Mouse (Mus musculus) retina, postnatal 7 days (tissue): Measurements from ENCODE around the gene Eid3.

Experiments used
- DNase-seq: peaks from one replicate; pipeline ENCODE4 v3.0.0-alpha.2; 2012; ENCODE audit warnings: low read depth, low spot score

The Eid3 gene

DNA sequence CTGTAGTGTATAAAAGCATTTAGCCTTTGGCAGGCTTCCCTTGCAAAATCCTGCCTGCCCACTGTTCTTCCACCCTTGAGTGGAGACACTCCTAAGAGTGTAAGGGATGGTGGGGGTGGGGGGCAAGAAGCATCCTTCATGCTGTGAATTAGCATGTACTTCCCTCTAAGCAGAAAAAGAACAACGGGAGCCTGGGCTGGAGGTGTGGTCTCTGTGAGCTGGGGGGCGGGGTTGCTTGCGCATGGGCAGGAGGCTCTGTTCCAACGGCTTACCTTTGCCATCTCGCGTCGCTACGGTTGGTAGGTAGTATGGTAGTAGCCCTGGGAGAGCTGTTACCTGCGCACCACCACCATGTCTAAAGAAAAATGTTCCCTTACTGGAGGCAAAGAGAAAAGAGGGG lies at the start of gene Eid3:
TSS of gene Eid3 (plus strand) at position 271 of the 400 bp plus-strand sequence.
- no peak for DNase-seq

DNA sequence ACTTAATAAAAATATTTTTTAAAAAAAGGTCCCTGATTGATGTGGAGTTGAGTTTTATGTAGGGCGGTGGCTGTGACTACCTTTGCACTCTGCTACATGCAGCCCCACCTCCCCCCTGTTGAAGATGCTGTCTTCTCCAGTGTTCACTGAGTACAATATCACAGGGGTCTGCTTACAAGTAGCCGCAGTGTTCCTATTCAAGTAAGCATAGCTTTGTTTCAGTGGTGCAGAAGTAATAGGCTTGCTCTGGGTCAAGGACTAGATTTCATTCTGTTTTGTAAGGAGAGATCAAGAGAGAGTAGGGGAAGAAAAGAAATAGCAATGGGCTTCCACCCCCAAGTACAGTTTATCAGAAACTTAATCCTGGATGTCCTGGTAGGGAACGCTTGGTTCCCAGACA lies 48.9 kb upstream of the Eid3 start:
- no peak for DNase-seq

DNA sequence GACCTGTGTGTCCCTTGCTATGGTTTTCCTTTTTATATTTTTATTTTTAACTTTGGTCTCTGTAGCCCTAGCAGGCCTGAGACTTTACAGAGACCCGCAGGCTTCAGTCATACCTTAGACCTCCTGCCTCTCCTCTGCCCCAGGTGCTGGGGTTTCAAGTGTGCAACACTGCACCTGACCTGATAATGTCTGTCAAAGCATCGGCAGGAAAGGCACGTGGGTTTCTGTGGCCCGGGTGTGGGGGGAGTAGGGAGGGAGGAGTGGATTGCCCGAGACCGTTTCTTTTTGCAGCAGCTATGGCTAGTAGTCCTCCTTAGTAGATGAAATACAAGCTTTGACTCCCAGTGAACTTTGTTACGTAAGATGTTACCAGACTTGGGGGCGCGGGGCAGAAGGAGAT lies 48.5 kb upstream of the Eid3 start:
- no peak for DNase-seq

DNA sequence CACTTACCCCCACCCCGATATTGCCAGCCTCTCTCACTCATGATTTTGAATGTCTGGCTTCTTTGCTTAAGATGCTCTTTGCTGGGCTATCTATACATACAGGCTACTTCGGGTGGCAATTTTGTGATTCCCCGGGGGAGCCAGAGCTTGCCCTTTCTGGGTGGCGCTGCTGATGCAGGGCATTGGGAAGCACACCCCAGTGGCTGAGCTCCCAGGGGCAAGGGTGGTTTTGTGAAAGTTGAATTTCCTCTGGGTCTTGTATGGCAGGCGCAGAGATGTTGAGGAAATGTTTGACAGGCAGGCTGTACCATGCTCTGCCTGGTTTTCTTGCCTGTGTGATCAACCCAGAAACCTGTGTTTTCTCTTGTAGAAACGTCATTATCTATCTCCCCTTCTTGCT lies 47.8 kb upstream of the Eid3 start:
- no peak for DNase-seq

DNA sequence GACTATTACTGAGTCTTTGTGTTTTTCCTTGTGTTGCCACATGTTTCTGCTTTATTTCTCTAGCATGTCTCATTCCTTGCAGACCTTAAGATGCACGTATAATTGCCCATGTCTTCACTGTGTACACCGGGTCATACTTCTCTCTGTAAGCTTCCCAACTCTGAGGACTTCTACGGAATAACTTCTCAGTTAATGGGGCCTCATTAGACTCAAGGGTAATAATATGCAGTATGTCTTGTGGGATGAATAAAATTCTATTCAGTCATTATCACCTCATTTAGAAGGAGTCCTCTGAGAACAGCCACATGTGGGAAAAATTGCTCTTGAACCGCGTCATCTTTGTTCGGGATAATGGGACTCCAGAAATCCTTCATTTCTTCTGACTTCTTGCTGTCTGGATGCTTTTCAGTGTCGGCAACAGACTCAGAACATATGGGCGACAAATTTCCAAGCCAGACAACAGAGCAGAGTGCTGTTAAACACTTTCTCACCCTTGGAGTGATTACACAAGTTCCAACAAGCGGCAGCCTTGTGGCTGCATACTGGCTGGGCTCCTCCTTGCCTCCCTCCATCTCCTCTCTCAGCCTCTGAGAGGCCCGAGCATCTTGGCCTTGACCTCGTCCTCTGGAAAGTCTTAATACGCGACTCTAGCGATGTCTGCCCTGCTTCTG lies 43.2 kb upstream of the Eid3 start:
- no peak for DNase-seq

DNA sequence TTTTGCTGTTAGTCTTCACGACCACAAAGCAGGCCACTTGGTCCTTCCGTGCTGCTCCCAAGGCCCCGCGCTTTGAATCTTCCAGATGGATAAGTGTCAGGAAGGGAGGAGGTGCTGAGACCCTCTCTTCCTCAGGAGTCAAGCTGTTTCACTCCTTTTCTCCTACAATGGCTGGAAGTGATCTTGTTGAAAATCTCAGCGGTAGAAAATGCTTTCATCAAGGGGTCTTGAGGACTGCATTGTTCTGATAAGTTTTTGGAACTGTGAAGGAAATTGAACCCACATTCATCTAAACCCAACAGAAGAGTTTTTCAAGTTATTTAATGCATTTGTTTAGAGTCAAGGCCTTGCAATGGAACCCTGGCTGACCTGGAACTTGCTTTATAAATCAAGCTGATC lies 42.6 kb upstream of the Eid3 start:
- DNase-seq = no peak

DNA sequence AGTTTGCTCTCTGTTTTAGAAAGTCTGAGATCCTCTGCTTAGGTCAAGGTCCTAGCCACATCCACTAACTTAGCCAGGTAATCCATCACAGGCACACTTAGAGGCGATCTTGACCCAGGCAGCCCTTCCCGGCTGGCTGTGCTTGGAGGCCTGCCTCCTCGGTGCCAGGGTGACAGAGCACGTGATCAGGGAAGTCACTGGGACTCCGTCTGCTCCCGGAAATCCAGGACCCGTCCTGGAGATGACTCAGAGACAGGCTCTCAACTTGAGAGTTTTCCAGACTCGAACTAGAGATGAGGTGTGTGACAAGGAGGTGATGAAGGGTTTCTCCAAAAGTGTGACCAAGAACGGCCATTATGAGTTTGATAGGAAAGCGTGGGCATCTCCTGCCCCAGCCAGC lies 41.9 kb upstream of the Eid3 start:
- DNase-seq = no peak

DNA sequence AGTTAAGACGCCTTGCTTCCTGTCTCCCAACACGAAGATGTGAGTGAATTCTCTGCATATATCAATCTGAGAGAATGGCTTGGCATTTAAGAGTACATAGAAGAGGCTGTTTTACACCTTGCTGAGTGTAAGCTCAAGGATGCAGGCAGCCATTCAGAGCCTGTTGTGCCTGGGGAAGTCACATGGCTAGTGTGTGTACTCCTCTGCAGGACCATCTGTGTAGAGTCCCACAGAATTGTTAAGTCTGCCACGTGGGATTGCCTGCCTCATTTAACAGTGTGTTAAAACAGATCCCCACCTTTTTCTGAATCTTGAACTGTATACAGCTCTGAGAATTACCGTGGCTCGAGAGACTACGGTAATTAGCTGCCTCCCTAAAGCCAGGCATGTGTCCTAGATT lies 39.9 kb upstream of the Eid3 start:
- DNase-seq = no peak

DNA sequence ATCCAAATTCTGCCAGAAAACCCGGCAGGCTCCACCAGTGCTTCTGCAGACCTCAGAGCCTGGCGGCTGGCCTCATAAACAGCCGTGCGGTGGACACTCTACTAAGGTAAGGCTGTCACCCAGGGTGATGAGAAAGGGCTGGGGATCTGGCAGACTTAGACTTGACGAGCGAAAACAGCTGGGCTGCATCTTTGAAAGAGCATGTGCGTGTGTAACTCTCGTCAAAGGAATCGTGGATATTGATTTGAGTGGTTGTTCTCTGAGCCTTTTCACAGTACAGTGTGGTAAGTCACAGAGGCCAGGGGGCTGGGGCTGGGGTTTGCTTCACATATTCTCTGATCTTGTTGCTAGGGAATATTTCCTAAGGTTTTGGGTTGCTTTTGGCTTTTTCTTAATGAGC lies 32.5 kb upstream of the Eid3 start, which contains the start of gene Txnrd1:
TSS of gene Txnrd1 (plus strand) at position 26 of the 400 bp plus-strand sequence.
- no peak for DNase-seq

DNA sequence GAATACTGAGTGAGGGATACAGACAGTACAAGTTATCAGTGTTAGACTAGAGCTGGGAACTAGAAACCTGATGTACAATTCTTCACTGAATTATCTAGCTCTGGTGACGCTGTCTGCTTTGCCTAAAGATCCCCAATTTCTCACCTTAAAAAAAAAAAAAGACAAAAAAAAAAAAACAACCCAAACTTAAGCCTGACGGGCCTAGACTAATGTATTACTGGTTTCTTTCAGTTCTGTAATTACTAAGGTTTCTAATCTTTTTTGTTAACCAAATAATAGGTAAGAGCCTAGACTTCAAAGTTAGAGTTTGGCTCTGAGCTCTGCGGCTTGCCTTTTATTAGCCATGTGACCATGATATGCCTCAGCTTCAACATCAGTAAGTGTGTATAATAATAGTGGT lies 30.5 kb upstream of the Eid3 start:
- DNase-seq = no peak

DNA sequence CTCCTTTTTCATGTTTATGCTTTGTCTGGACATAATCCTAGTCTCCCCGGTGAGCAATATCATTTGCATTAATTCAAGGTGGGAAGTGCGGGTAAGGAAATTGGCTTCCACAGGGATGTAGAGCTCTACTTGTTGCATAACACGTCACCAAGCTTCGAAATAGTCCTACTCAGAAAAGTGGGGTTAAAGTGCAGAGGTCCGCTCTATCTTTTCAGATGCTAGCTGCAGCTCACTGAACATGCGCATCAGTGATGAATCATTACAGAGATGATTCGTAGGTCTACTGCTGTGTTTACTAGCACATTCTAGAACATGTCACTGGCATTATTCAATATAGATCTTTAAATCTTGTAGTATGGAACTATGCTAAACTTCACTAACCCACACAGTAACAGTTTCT lies 28.0 kb upstream of the Eid3 start:
- DNase-seq = no peak

DNA sequence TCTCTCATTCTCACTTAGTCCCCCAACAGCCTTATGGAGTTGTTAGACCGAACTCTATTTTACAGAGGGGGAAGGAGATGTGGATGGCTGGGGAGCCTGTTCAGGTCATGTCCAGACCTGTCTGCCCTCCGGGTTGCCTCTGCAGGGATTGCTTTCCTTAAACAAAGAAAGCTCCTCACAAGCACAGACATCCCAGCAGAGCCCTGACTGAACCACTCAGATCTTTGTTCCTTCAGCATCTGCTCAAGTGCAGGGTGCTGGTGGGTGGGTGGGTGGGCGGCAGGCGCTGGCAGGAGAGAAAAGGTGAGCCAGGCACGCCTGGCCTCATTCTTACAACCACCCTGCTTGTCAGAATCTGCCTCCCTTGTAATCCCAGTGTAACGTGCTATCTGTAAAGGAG lies 22.3 kb upstream of the Eid3 start:
- DNase-seq = no peak

DNA sequence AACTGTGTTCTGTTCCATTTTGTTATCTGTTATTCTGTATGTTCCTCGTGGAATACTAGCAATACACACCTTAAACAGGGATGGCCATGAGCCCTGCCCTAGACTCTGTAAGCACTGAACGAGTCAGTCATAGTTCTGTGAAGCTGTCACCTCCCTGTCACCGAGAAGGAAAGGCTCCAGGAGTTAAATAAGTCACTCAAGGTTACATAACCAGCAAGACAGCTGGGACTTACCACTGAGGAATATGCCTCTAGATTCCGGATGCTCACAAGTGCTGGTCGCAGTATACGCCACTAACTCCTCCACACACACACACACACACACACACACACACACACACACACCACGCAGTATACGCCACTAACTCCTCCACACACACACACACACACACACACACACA lies 21.7 kb upstream of the Eid3 start:
- no peak for DNase-seq

DNA sequence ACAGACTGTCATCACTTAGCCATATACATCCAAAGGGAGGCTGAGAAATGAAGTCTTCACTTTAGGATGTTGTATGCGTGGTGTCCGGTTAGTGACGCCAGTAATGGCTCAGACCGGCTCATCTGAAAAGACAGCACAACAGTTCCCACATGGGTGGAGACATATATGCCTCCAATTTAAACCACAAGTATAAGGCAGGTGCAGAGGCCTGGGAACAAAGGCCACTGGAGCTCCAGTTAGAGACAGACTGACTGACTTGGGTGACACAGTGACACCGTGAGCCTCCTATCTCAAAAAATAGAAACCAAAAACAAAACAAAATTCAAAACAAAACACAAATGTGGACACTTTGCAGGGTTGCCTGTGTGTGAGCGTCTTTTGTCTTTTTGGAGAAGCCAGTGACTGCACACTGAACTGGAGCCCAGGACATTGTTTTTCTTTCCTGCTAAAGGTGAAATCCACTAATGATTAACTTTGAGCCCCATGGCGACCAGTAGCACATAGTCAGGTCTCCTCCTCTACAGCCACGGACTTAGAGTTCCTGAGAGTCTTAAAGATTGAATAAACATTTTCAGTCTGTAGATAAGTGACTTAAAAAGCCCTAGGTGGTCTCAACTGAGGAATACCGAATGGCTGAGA lies 18.5 kb upstream of the Eid3 start:
- no peak for DNase-seq

DNA sequence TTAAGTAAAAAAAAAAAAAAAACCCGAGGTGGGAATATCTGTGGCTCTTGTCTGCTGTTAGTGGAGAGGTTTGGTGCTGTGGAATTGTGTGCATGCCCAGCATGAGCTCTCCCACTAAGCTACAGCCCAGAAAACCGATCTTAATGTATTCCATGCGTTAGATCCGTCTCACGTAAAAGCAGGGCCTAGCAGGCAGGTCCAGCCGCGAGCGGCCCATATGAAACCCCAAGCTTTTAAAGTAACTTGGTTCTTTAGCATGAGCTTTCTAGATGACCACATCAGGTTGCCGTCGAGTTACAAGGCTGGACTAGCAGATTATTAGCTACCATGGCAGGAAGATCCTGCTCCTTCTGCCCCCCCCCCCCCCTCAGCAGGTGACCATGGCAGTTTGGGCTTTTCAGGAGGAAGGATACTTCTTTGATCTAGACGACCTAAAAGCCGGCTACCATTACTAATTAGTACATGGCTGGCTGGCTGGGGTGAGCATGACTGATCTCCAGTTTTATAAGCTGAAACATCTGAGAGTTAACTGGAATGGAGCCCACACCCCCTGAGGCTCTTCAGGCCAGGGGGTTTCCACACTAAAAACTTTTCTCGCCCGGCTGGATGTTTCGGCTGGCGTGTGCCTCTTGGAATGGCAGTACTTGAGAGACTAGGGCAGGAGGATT lies 16.6 kb upstream of the Eid3 start:
- DNase-seq = no peak

DNA sequence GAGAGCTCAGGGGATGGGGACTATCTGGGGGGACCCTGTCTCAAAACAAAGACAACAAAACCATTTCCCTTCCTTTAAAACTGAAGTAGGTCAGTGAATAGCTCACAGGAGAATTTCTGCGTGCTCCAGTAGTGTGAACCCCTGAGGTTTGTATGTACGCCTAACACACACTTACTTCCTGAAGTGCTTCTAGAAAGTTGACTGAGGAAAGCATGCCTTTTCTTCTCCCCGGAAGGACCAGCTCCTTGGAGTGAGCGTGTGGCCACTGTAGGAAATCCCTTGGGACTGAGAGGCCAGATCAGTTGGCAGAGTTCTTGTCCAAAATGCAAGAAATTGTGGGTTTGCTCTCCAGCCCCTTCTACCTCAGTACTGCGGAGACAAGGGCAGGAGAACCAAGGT lies 16.1 kb upstream of the Eid3 start:
- no peak for DNase-seq

DNA sequence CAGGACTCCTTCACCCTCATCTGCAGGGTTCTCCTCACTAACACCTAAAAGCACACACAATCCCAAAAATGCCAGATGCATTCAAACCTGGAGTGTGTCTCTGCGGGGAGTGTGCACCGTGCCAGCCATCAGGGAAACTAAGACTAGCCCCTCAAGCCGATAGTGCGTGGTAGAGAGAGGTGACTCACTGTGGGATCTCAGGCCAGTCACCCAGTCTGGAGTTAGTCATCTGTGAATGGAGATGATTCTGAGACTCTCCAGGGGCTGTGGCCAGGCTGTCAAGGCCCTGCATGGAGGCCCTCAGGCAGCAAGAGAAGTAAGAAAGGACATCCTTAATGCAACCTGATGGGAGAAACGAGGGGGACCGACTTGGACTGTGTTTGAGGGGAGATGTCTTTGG lies 14.7 kb upstream of the Eid3 start:
- no peak for DNase-seq

DNA sequence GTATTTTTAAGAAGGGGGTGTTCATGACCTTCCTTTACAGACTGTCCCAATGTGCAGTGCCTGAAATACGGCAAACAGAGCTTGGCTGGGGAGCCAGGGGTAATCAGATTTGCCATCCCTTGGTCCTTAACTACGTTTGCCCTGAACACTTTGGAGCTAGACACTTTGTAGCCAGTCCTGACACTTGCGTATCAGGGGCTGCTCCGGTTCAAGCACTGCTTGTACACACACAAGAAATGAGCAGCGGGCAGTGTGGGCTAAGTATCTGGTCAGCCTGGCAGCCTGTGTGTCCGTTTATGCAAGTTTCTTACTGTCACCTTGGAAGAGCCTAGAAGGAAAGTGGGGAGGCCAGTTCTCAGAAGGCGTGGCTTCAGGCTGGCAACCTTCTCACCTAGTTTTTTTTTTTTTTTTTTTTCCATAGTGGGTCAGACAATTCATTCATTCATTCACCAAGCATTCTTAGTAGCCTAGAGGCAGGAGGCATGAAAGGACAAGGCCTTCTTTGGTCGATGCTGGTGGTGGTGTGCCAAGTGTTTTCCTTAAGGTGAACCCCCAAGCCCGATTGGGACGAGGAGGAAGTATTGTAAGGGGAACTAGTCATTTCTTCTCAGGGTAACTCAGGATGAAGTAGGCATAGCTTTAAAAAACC lies 8.3 kb upstream of the Eid3 start:
- DNase-seq = no peak

DNA sequence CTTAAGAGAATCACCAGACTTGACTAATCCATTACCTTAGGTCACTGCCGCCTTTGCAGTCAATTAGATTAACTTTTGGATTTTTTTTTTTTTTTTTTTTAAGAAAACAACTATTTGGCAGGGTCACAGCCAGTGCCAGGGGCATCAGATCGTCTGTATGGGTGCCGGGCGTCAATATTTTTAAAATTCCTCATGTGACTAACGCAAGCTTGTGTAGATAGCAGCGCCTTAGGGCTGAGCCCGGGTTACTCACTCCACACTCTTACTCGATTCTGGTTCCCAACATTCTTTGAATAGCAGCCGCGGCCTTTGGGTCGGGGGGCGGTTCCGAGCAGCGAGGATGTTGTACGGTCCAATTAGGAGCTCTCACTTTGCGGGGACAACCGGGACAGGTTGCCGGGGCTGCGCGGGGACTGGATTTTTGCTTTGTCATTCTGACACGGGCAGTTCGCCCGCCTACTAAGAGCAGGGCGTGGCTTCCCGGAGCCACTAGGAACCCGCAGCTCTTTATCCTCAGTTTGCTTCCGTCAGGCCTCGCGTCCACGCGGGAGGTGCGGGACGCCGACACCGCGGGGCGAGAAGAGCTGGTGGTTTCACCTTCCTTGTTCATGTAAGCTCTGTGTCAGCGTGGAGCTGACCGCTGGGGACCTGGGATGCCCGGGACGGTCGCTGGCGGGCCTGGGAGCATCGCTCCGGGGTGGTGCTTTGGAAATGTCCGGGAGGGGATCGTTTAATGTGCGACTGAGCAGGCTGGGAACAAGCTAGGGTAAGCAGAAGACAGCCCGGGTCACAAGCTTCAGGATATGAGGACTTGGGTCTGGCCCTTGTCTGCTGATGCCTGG lies 7.5 kb upstream of the Eid3 start:
- peak; percentile 72 for DNase-seq

DNA sequence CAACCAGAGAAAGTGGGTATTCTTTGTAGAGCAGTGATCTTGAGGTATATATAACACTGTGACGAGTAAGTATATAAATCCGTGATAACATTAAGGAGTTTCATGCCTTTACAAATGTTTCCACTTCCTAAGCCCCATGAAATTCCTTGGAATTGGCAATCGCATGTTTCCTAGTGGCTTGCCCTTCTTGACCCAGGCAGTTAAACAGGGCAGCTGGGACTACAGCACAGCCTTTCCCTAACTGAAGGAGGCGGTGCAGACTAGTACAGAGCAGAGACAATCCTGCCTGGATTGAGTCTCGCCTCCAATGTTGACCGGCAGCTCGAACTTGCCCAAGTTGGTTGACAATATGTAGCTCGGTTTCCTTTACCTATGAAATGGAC lies 6.9 kb upstream of the Eid3 start:
- peak; percentile 16 for DNase-seq

DNA sequence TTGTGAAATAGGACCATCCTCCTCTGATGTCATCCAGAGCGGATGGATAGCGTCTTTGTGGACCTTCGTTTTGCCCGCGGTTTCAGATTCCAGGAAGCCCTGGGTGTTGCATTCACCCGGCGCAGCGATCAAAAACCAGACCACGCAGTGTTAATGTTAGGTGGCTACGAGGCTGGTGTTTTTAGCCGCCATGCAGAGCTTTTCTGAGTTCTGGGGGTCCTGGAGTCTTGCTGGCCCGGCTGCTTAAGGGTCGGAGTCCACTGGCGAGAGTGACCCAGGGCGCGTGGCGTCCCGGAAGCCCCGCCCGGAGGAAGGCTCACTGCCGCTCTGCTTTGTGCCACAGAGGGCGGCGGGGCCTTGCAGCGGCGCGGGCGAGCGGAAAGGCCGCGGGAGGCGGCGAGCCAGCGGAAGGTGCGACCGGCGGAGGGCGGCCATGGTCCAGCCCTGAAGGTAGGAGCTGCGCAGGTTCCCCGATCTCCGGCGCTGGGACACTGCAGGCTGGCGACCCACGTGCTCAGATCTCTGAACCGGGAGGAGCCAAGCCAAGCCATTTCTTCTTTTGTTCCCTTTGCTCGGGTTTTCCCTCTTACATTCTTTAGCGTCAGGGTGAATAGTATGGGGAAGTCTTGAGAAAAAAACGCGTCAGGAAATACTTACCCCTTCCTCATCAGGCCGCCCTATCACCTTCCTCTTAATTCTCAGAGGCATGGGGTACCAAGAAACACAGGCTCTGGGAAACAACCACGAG lies 6.1 kb upstream of the Eid3 start:
- peak; percentile 48 for DNase-seq
